Mouse (Mus musculus): Measurements from ENCODE around the gene Crygb. TPM values are rescaled to one million over a fixed set of nuclear protein-coding genes. Genes with fewer than 3 reads are reported as not detected.

Gene Crygb
- total RNA-seq (2015; ENCODE audit: low replicate concordance) (not detected in 2 replicates), total RNA-seq (2017; ENCODE audit: low replicate concordance) (not detected in 2 replicates)

DNA sequence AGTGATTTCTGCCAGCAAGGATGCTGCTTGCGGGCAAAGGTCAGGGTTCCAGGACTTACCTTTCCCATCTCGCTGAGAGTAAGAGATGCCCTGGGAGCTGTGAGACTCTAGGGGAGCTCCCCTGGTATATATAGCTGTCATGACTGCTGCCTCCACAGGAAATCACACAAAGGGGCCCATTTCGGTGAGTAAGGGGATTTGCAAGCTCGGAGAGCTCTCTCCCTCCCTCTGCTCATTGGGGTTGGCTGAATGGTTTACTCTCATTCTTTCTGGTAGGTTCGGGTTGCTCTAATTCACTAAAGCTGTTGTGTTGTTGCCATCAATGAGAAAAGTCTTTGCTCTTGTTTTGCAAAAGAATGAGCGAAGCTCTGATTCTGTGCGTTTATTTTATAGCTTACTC is at the start of gene Crygb:
Crygb (minus strand) TSS at position 101 of the 400 bp plus-strand sequence.
- no peak for ATAC-seq (replicated peaks; ENCODE audit: low FRiP score, poor library complexity, severe bottlenecking)

DNA sequence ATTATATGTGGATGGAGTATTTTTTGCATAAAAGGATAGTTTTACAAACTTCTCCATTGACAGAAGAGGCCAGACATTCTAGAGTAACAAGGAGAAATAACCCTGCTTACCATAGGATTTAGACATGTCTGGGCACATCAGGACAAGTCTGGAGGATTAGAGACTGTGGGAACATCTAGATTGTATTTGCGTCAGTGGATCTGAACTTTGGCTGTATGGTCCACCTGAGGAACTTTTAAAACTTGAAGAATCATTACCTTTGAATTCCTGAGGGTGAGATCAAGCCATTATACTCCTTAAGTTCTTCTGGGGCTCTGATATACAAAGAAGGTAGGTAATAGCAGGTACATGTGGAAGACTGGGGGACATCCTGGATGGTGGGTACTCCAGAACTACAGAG is 49.6 kb upstream of the Crygb start:
- no peak for ATAC-seq (replicated peaks; ENCODE audit: low FRiP score, poor library complexity, severe bottlenecking)

DNA sequence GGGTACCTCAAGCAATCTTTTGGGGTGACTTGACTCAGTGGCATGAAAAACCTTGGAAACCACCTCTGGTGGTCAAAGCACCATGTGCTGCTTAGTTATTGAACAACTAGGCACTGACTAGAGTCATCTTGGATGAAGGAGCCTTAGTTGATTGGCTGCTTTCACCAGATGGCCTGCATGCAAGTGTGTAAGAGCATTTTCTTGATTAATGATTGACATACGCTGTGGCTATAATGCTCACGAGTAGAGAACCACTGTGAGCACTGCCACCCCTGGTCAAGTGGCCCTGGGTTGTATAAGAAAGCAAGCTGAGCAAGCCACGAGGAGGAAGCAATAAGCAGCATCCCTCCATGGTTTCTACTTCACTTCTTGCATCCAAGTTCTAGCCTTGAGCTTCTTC is 48.1 kb upstream of the Crygb start:
- ATAC-seq (replicated peaks; ENCODE audit: low FRiP score, poor library complexity, severe bottlenecking), result no peak

DNA sequence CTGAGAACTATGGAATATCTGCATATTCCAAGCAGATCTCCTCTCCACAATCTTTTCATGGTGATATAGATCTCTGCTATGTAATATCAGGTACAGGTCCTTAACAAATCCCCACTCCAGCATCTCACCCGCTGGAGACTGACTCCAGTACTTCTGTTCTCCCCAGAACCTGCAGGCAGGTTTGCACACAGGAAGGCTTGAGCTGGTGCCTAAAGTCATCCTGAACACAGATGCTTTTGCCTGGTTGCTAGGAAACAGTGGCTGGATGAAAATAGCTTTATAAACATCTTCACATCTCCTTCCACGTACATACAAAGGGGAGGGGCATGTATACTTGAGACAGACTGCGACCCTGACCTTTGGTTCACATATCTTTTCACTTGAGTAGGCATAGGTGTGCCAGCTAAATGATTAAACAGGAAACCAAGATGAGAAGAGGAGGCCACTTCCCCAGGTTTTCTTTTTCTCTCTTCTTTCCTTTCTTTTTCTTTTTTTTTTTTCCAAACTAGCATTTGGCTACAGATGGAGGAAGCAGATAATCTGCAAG is 47.6 kb upstream of the Crygb start:
- no peak for ATAC-seq (replicated peaks; ENCODE audit: low FRiP score, poor library complexity, severe bottlenecking)

DNA sequence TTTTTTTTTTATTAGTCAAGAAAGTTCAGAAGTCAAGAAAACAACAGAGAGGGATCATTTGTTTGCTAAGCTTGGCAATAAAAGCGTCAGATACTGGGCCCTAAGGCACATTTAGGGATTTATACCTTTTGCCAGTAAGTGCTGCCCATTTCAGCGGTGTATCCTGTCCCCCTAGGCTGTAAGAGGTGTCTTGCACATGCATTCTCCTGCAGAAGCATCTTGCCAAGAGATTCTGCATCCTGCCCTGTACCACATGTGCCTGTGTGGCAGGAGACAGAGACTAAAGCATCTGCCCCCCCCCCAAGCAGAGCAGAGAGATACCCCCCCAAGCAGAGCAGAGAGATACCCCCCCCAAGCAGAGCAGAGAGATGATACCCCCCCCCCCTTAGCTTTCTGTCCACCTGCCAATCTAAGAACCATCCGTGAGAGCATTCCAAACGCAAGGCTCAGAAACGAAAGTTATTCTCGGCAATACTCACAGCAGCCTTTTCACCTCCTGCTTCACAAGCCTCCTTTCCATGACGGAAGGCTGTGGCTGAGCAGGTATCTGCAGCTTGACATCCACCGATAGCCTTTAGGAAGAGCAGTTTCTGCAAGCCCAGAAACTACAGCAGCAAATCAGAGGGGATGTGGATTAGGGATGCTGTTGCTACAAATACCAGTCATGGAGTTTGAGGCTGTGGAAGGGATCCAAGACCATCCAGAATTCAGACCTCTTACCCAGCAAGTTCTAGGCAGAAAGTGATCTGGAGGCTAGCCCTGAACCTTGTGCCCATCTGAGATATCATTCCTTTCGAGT is 40.7 kb upstream of the Crygb start, which contains the start of gene D630023F18Rik:
D630023F18Rik (minus strand) TSS at position 641 of the 799 bp plus-strand sequence.
- no peak for ATAC-seq (replicated peaks; ENCODE audit: low FRiP score, poor library complexity, severe bottlenecking)

DNA sequence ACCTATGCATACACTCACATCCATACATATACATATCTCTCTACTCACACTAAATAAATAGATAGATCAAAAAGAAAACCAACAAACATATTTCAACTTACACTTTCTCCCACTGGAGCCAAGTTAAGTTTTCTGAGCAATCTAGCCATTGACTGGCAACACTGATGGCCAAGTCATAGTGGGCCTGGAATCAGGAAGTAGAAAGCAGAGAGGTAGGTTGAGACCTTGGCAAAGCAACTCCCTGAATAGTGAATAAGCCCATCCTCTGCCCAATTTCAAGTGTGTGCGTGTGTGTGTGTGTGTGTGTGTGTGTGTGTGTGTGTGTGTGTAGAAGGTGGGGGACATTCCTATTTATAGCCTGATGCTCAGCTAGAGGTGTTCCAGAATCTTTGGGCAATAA is 37.4 kb upstream of the Crygb start, which contains the start of gene Gm28845:
Gm28845 (minus strand) TSS at position 121 of the 400 bp plus-strand sequence.
- ATAC-seq (replicated peaks; ENCODE audit: low FRiP score, poor library complexity, severe bottlenecking), result no peak

DNA sequence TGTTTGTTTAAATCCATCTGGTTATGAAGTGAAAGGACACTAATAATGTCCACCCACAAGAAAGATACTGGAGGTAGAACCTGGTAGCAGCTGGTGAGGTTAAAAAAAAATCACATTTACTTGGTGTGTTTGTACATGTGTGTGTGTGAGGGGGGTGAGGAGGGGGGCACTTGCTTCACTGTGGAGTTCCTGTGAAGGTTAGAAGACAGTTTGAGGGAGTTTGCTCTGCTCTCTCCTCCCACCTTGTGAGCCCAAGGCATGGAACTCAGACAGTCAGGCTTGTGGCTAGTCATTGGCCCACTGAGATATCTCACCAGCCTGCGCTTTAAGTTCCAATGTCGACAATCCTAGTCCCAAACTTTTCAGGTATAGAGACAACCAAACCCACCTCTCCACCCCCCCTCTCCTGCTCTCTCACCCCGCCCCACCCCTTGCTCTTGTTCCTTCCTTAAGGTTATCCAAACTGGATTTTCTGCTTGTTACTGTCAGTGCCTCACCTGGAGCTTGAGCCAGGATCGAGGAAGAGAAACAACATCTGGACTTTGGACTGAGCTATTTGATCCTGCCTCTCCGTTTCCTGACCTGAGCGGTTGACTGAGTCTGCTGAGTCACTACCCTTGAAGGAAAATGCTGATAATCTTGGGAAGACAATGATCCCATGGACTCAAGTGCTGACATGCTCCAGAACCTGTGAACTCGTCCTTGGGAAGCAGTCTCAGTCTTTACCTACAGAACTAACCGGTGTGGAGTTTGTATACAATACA is 36.2 kb upstream of the Crygb start:
- ATAC-seq (replicated peaks; ENCODE audit: low FRiP score, poor library complexity, severe bottlenecking), result no peak

DNA sequence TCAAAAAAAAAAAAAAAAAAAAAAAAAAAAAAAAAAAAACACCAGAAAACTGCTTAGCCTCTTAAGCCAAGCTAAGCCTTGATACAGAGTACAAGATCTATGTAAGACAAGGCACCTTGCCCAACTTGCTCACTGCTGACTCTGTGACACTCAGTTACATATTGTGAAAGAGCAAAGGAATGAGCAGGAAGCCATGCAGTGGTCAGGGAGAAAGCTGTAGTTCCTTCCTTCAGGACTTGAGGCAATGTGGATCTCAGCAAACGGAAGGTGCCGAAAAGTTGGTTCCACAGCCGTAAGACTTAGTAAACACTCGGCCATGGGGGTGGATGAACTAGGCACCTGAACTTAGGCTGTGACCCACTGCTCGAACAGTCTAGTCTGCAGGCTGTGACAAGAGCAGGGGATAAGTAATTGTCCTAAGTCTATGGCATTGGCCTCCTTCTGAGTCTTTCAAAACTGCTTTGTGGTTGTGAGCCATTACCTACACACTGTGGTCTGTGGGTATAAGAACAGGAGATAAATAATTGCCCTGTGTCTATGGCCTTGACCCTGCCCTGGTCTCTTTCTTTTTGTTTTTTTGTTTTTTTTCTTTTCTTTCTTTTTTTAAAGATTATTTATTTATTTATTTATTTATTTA is 31.6 kb upstream of the Crygb start:
- ATAC-seq (replicated peaks; ENCODE audit: low FRiP score, poor library complexity, severe bottlenecking), result no peak

DNA sequence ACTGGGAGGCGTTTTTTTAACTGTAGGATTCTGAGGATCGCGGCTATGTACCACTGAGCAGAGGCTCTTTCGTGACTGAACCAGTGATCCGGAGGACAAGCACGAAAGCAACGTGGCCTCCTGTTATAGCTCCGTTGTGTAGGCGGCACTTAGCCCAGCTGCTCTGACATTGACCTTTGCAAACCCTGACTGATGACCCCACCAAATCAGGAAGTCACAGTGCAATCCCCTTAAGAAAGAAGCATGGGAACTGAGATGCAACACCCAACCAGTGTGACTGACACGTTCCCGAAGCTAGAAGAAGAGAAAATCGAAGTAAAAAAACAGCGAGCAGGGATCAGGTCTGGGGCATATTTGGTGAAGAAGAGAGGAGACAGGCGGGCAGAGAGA is 30.7 kb upstream of the Crygb start:
- no peak for ATAC-seq (replicated peaks; ENCODE audit: low FRiP score, poor library complexity, severe bottlenecking)

DNA sequence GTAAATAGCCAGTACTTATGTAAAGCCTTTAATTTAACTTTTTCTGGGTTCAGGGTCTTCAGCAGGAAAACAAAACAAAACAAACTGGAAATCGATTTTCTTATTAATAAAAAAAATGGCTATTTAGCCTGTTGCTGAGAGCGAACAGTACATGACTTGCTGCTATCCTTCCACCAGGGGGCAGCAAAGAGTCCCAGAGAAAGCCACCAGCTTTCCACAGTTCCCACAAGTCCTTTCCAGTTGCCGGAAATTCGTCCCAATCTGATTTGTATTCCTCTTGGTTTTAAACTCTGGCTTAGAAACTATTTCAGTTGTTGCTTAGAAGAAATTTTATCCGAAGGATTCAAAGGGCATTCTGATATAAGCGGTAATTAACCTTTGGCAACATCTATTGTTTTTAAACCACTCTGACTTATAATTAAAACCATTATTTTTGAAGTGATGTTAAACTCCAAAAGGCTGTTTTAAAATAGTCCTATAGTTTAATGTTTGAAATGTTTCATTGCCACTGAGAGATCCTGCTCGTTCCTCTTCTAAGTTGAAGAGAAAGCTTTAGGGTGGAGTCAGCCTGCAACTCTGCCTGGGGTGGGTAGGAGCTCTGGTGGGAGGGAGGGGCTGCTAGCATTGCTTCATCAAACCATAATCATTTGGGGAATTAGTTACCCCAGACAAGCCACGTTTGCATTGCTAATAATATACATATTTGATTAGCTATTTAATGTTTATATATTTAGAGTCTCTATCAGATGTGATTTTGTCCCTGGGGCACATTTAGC is 30.1 kb upstream of the Crygb start:
- no peak for ATAC-seq (replicated peaks; ENCODE audit: low FRiP score, poor library complexity, severe bottlenecking)

DNA sequence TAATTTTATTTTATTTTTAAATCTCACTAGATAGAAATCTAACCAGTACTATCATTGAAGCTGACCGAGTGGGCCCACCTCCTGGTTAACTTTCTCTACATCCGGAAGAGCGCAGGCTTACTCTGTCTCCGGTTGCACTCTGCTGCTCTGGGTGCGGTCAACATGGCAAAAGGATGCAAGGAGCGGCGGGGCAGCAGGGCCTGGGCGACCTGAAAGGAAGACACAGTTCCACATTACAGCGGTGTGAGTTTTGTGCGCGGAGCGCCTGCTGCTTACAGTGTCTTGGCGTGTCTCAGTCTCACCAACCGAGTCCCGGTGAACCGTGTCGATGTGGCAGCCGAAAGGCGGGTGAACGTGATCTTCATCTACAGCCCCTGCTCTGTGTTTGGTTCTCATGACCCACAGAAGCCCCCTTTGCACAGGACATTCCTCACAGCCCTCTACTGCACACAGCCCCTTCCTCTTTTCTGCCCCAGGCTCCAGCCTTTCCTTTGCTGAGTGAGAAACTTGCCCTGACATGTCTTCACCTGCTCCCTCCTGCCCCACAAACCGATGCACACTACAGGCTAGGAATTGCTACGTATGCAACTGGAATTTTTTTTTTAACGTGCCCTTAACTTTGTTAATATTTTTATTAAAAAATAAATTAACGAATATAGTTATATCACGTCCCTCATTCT is 27.8 kb upstream of the Crygb start:
- ATAC-seq (replicated peaks; ENCODE audit: low FRiP score, poor library complexity, severe bottlenecking), result no peak

DNA sequence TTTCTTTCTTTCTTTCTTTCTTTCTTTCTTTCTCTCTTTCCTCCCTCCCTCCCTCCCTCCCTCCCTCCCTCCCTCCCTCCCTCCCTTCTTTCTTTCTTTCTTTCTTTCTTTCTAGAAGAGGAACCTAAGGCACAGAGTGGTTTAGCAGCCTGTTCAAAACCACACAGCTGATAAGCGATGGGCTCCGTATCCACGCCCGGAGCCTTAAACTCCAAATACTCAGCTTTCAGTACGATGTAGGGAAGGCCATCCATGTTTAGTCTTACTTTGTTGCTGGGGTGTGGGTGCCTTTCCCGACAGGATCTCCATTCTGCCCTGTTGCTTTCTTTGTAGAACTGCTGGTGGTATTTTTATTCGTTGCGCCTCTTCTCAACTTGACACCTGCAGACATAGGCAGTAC is 27.1 kb upstream of the Crygb start:
- no peak for ATAC-seq (replicated peaks; ENCODE audit: low FRiP score, poor library complexity, severe bottlenecking)

DNA sequence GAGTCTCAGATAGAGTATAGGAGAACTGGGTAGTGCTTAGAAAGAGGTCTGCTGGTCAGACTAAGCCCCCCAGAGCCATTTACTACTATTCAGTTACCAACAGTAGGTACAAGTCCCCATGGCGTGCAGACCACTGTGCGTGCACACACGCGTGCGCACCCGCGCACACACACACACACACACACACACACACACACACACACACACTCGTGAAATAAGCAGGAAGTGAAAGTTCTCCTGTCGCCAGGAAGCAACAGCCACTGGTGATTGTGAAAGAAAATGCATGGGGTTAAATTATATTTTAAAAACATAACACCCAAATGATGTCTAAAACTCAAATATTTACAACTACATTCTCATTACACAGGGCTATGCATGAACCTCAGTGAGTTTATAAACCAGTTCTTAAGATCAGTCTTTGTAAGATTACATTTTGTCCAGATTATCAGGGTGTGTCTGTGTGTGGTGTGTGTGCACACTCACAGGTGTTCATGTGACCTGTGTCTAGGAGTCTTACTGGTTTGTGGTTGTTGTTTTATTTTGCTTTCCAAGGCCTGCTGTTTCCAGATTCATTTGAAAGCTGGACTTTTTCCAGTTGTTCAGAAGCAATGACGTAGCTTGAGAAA is 25.7 kb upstream of the Crygb start:
- no peak for ATAC-seq (replicated peaks; ENCODE audit: low FRiP score, poor library complexity, severe bottlenecking)

DNA sequence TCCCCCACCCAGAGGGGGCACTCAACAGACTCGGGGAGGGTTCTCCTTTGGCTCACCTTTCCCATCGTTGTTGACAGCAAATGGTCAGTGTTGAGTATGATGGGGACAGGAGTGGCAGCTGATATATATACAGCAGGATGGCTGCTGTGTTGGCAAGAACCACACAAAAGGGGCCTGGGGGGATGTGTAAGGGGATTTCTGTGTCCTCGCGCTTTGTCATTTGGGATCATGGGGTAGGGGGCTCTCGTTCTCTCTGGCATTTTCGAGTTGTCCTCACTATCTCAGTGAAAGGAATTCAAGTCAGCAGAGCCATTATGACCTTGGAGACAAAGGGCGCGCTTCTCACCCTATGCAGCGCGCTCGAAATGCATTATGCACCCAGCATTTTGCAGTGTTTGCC is 21.2 kb upstream of the Crygb start, which contains the start of gene Cryga:
Cryga (minus strand) TSS at position 101 of the 400 bp plus-strand sequence.
- ATAC-seq (replicated peaks; ENCODE audit: low FRiP score, poor library complexity, severe bottlenecking), result no peak

DNA sequence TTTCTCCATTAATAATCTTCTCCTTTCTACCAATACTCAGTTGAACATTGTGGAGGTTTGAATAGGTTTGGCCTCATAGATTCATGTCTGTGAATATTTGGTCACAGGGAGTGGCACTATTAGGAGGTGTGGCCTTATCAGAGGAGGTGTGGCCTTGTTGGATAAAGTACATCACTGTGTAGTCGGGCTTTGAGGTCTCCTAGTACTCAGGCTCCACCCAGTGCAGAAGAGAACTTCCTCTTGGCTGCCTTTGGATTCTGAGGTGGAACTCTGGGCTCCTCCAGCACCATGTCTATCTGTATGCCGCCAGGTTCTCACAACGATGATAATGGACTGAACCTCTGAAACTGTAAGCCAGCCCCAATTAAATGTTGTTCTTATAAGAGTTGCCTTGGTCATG is 14.9 kb upstream of the Crygb start:
- no peak for ATAC-seq (replicated peaks; ENCODE audit: low FRiP score, poor library complexity, severe bottlenecking)

DNA sequence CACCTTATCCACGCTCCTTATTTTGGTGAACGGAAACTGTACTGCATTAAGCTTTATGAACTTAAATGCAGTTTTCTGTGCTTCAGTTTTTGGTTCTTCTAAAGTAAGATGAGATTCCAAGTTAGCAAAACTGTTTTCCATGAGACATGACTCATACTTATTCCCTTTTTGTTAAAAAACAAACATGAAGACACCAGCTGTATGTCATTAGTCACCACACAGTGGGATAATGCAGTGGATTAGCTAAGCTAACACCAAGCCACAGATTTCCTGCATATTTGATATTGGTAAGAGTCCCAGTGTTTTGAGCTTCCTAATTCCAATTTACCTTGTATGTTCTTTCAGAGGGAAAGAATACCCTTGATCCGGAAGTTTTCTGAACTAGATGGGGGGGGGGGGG is 9.5 kb upstream of the Crygb start:
- ATAC-seq (replicated peaks; ENCODE audit: low FRiP score, poor library complexity, severe bottlenecking), result no peak

DNA sequence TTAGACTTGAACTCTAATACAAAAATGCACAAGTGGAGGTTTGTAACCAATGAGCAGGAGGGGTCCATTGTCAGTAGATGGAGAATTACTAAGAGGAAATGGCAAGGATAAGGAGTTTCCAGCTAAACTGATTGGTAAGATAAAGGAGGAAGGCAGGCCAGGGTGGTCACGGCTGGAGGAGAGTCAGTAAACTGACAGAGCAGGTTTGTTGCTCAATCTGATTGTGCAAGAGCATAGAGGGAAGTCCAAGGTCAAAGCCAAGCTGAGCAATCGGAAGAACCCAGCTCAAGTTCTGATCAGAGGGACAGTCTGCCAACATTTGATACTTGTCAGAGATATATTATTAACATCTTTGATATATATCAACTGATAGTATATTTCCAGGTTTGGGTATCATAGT is 8.3 kb upstream of the Crygb start:
- ATAC-seq (replicated peaks; ENCODE audit: low FRiP score, poor library complexity, severe bottlenecking), result no peak

DNA sequence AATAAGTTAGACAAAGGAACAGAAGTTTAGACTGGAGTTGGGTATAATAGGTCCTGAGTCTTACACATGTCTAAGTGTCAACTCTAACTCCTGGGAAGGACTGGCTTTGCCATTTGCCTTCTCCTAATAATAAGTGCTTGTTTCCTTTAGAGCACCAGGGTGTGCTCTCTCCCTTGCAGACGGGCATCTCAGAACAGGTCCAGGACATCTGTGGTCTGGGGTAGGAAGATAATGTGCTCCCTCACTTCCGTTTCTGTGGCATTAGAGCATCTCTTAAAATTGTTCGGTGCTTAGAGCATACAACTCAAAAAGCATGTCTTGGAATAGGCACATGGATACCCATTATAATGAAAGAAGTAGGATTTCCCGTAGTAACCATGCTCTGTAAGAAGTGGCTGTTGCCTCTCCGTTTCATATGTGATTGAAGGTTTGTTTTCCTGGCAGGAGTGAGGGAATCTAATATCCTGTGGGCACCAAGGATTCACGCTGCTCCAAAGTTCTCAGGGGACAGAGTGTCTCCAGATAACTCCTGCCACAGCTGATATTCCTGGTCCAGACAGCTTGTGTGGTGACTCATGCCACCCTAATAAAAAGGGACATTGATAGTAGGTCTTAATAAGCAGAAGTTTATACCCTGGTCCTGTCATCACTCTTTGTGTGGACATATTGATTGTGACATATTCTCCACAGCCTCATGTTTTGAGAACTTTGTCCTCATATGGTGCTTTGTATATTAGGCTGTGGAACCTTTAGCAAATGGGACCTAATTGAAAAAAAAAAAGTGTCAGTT is 6.7 kb upstream of the Crygb start:
- ATAC-seq (replicated peaks; ENCODE audit: low FRiP score, poor library complexity, severe bottlenecking), result no peak
